Mouse (Mus musculus) ES-Bruce4 (cell line): ENCODE results near the gene Vps18. TPM values are rescaled to one million over a fixed set of nuclear protein-coding genes. Genes with fewer than 3 reads are reported as not detected.

Experiments
- H3K27ac ChIP-seq: 2 replicates; pipeline ENCODE4 v1.5.1; 2012; ENCODE audit warnings: low read length, inconsistent platforms; ENCODE audit not compliant: insufficient read depth
- H3K27me3 ChIP-seq: 2 replicates; pipeline ENCODE4 v1.6.1; 2012; ENCODE audit warnings: mild to moderate bottlenecking, low read length, inconsistent platforms; ENCODE audit not compliant: control insufficient read depth, poor library complexity, insufficient read depth, severe bottlenecking
- H3K36me3 ChIP-seq: 2 replicates; pipeline ENCODE4 v1.6.1; 2012; ENCODE audit warnings: inconsistent platforms, mild to moderate bottlenecking, low read length, moderate library complexity; ENCODE audit not compliant: control insufficient read depth, poor library complexity, insufficient read depth, severe bottlenecking
- H3K4me1 ChIP-seq: one replicate; pipeline ENCODE4 v1.8.1; 2011; ENCODE audit warnings: low read length; ENCODE audit not compliant: control insufficient read depth, insufficient read depth
- H3K4me3 ChIP-seq: 2 replicates; pipeline ENCODE4 v1.5.1; 2011; ENCODE audit warnings: low read depth, mild to moderate bottlenecking, low read length
- H3K9ac ChIP-seq: 2 replicates; pipeline ENCODE4 v1.6.1; 2012; ENCODE audit warnings: low read depth, mild to moderate bottlenecking, inconsistent platforms; ENCODE audit not compliant: poor library complexity, severe bottlenecking
- H3K9me3 ChIP-seq: replicated peaks from 2 replicates; pipeline ENCODE4 v1.6.1; 2012; ENCODE audit warnings: mild to moderate bottlenecking, low read length, inconsistent platforms; ENCODE audit not compliant: control insufficient read depth, poor library complexity, insufficient read depth, severe bottlenecking
- CTCF ChIP-seq: IDR thresholded peaks from one replicate; pipeline ENCODE4 v1.8.1; 2011; ENCODE audit warnings: low read depth, low read length
- EP300 ChIP-seq: IDR thresholded peaks from 2 replicates; pipeline ENCODE4 v1.6.1; 2011; ENCODE audit warnings: low read depth, low read length; ENCODE audit not compliant: insufficient read depth
- POLR2A ChIP-seq: IDR thresholded peaks from one replicate; pipeline ENCODE4 v1.8.1; 2011; ENCODE audit warnings: low read length; ENCODE audit not compliant: insufficient read depth
- polyA plus RNA-seq: library from polyadenylated mRNA; stranded (reverse); fragments of >200 nt; gene quantifications from 2 replicates; pipeline ENCODE4 v1.2.4, GENCODE M21; 2011; ENCODE audit warnings: low read depth; ENCODE audit not compliant: missing spikeins, insufficient read depth, insufficient read length

Vps18 gene
- polyA plus RNA-seq, 1 experiment = 11.7 TPM

- peaks cover under 1% of the 10 kb centered on the region; the same call in 1 of the 2 replicates for H3K27me3 ChIP-seq
- no peak overlapping the region for H3K27ac ChIP-seq
- H3K36me3 ChIP-seq = no peaks in the 10 kb centered on the region
- no peak overlapping the region for H3K4me3 ChIP-seq
- TF ChIP-seq CTCF = no peak
- TF ChIP-seq POLR2A = no peak
- no peak for TF ChIP-seq EP300
- no peaks in the 10 kb centered on the region for H3K9me3 ChIP-seq
- H3K4me1 ChIP-seq = peaks cover 3% of the 10 kb centered on the region
- H3K9ac ChIP-seq = no peak overlapping the region
Measured at GRCm38 (mm10) chr2:119336002-119336401, 47.5 kb downstream of the Vps18 start.

GRCm38 (mm10) chr2:119336470-119336869 lies 47.9 kb downstream of the Vps18 start:
- H3K9me3 ChIP-seq = no peaks in the 10 kb centered on the region
- H3K4me1 ChIP-seq = peaks cover 3% of the 10 kb centered on the region
- no peaks in the 10 kb centered on the region for H3K36me3 ChIP-seq
- no peaks in the 10 kb centered on the region for H3K27me3 ChIP-seq
- no peak overlapping the region for H3K9ac ChIP-seq
- H3K27ac ChIP-seq = no peak overlapping the region
- no peak for TF ChIP-seq CTCF
- no peak overlapping the region for H3K4me3 ChIP-seq

GRCm38 (mm10) chr2:119337425-119338265 lies 49.1 kb downstream of the Vps18 start:
- Histone ChIP-seq H3K9me3 (no peaks in the 10 kb centered on the region), H3K4me3 (peak overlapping the region; percentile 57), H3K9ac (peak overlapping the region; percentile 68), H3K27me3 (no peaks in the 10 kb centered on the region; the same call in 1 of the 2 replicates), H3K36me3 (no peaks in the 10 kb centered on the region), H3K27ac (no peak overlapping the region), H3K4me1 (peaks cover 3% of the 10 kb centered on the region)
- TF ChIP-seq POLR2A (no peak), CTCF (peak; percentile 81), EP300 (no peak)

- TF ChIP-seq POLR2A = no peak
- no peak for TF ChIP-seq EP300
- no peak for TF ChIP-seq CTCF
Measured at GRCm38 (mm10) chr2:119344537-119345138, 56.1 kb downstream of the Vps18 start.

More at GRCm38 (mm10) chr2:119344537-119345138, 56.1 kb downstream of the Vps18 start:
- Histone ChIP-seq H3K9me3 (no peaks in the 10 kb centered on the region), H3K9ac (no peak overlapping the region), H3K4me3 (no peak overlapping the region), H3K27ac (no peak overlapping the region), H3K27me3 (no peaks in the 10 kb centered on the region; the same call in 1 of the 2 replicates), H3K4me1 (peaks cover 1% of the 10 kb centered on the region), H3K36me3 (no peaks in the 10 kb centered on the region)

Other genes starting within 250 kb of the Vps18 start
- 90.2 and 96.0 TPM in 2 replicates for gene Knl1, start 241.6 kb upstream of the Vps18 start, polyA plus RNA-seq
- gene Rad51, start 175.9 kb upstream of the Vps18 start, polyA plus RNA-seq = 117 and 128 TPM in 2 replicates
- gene Rmdn3, start 131.7 kb upstream of the Vps18 start, polyA plus RNA-seq = 22.0 and 25.4 TPM in 2 replicates
- gene Gchfr, start 121.0 kb upstream of the Vps18 start, polyA plus RNA-seq = 2.2 and 6.0 TPM in 2 replicates
- 0.21 TPM in 1 of 2 replicates, not detected in the other for gene Gm14137, start 114.2 kb upstream of the Vps18 start, polyA plus RNA-seq
- gene Zfyve19, start 80.1 kb upstream of the Vps18 start, polyA plus RNA-seq = 11.9 and 13.4 TPM in 2 replicates
- gene Dnajc17, start 79.9 kb upstream of the Vps18 start, polyA plus RNA-seq = 12.0 and 12.5 TPM in 2 replicates
- gene Ppp1r14d, start 58.8 kb upstream of the Vps18 start, polyA plus RNA-seq = not detected in 2 replicates
- 57.3 and 71.4 TPM in 2 replicates for gene Spint1, start 51.4 kb upstream of the Vps18 start, polyA plus RNA-seq
- gene Rhov, start 17.5 kb upstream of the Vps18 start, polyA plus RNA-seq = 0.36 and 0.78 TPM in 2 replicates
- 0.18 TPM in 1 of 2 replicates, not detected in the other for gene Dll4, start 37.0 kb downstream of the Vps18 start, polyA plus RNA-seq
- gene Chac1, start 62.5 kb downstream of the Vps18 start, polyA plus RNA-seq = 3.6 and 3.8 TPM in 2 replicates
- 27.8 and 28.0 TPM in 2 replicates for gene Ino80, start 188.9 kb downstream of the Vps18 start, polyA plus RNA-seq